Mouse (Mus musculus) gastrocnemius, postnatal 4 days (tissue): ENCODE measurements around the gene Pds5a. TPM values are rescaled to one million over a fixed set of nuclear protein-coding genes. Genes with fewer than 3 reads are reported as not detected.
A peak's percentile ranks its signal among the peaks of the same experiment; 100 is the strongest.
"Not testable (repeated sequence)": the region's sequence is repeated elsewhere in the genome, so short reads cannot be mapped to it uniquely, and the experiment has no call there.

ENCODE experiments used
- DNase-seq, 2 experiments: peaks; one replicate each; pipeline ENCODE4 v3.0.0; 2021 to 2022; ENCODE audit warnings: low spot score in 2 of 2, mixed read lengths in 2 of 2
- long read RNA-seq, 2 experiments: library from polyadenylated mRNA; stranded (forward); transcript quantifications; one replicate each; pipeline ENCODE4 v2.0.0; 2021
- total RNA-seq, 2 experiments: library from RNA; stranded (reverse); gene quantifications; 2 replicates each; pipeline ENCODE4 v1.2.3; 2021

The Pds5a gene
- total RNA-seq, result 10 to 100 TPM; 84.5 to 85.6 TPM
- long read RNA-seq, experiment 1, full-length matches to known transcripts, result 1 of 10 reads
- long read RNA-seq, experiment 1, partial matches to known transcripts, result 1 of 10 reads
- long read RNA-seq, experiment 1, other reads (novel, unspliced or antisense), result 8 of 10 reads
- long read RNA-seq, experiment 2, full-length matches to known transcripts, result 2 of 17 reads
- long read RNA-seq, experiment 2, partial matches to known transcripts, result 6 of 17 reads
- long read RNA-seq, experiment 2, other reads (novel, unspliced or antisense), result 9 of 17 reads

- DNase-seq, result peak; percentile 82 to 90
Observed at GRCm38 (mm10) chr5:65697836-65698758, at the start of gene Pds5a. TSS of gene Pds5a (minus strand) at chr5:65698273.

GRCm38 (mm10) chr5:65746908-65747307, 48.8 kb upstream of the Pds5a start:
- no peak for DNase-seq

- DNase-seq, result no peak
Observed at GRCm38 (mm10) chr5:65739366-65739765, 41.3 kb upstream of the Pds5a start.

- DNase-seq, result no peak
Observed at GRCm38 (mm10) chr5:65735601-65736000, 37.5 kb upstream of the Pds5a start.

GRCm38 (mm10) chr5:65731173-65732007, 33.3 kb upstream of the Pds5a start:
- peak in 1 of 2 experiments; percentile 24 for DNase-seq

- peak; percentile 20 to 40 for DNase-seq
Observed at GRCm38 (mm10) chr5:65724311-65725054, 26.4 kb upstream of the Pds5a start.

GRCm38 (mm10) chr5:65718368-65718767, 20.3 kb upstream of the Pds5a start:
- no peak for DNase-seq

- DNase-seq, result not testable (repeated sequence)
Observed at GRCm38 (mm10) chr5:65717903-65718211, 19.8 kb upstream of the Pds5a start.

- no peak for DNase-seq
Observed at GRCm38 (mm10) chr5:65717063-65717902, 19.2 kb upstream of the Pds5a start.

- no peak for DNase-seq
Observed at GRCm38 (mm10) chr5:65715084-65715483, 17.0 kb upstream of the Pds5a start.

- DNase-seq, result no peak
Observed at GRCm38 (mm10) chr5:65711463-65711862, 13.4 kb upstream of the Pds5a start.

GRCm38 (mm10) chr5:65710267-65710666, 12.2 kb upstream of the Pds5a start:
- DNase-seq, result no peak

- no peak for DNase-seq
Observed at GRCm38 (mm10) chr5:65706979-65707378, 8.9 kb upstream of the Pds5a start.

GRCm38 (mm10) chr5:65706171-65706570, 8.1 kb upstream of the Pds5a start:
- DNase-seq, result no peak

GRCm38 (mm10) chr5:65704765-65705678, 6.9 kb upstream of the Pds5a start:
- no peak for DNase-seq

GRCm38 (mm10) chr5:65703261-65703660, 5.2 kb upstream of the Pds5a start:
- no peak for DNase-seq

- no peak for DNase-seq
Observed at GRCm38 (mm10) chr5:65700102-65700501, 2.0 kb upstream of the Pds5a start.

GRCm38 (mm10) chr5:65699146-65699545, 1.1 kb upstream of the Pds5a start:
- no peak for DNase-seq

GRCm38 (mm10) chr5:65698759-65699136, 675 bp upstream of the Pds5a start:
- no peak for DNase-seq
